Mouse (Mus musculus) olfactory bulb, adult 2 months (tissue): Measurements from ENCODE around the gene Tbxas1.

Source experiments
- CTCF ChIP-seq: fragments of 200-500 bp; IDR thresholded peaks from 2 replicates; pipeline ENCODE4 v1.5.1; 2012; ENCODE audit warnings: low read depth, mild to moderate bottlenecking, low read length, moderate library complexity; ENCODE audit not compliant: insufficient read depth
- POLR2A ChIP-seq: fragments of 200-500 bp; IDR thresholded peaks from 2 replicates; pipeline ENCODE4 v1.6.1; 2012; ENCODE audit warnings: mild to moderate bottlenecking, low read depth, low read length, moderate library complexity; ENCODE audit not compliant: insufficient read depth

DNA sequence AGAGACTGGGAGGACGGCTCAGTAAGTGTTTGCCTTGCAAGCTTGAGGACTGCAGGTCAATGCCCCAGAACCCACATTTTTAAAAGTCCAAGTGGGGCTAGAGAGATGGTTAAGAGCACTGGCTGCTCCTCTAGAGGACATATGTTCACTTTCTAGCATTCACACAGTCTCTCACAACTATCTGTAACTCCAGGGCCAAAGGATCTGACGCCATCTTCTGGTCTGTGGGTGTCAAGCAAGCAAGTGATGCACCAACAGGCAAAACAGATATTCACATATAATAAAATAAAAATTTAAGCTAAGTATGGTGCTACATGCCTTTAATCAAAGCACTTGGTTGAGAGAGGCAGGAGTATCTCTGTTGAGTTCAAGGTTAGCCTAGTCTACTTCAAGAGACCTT lies 231.6 kb downstream of the Tbxas1 start:
- TF ChIP-seq CTCF: no peak
- TF ChIP-seq POLR2A: no peak
